Mouse (Mus musculus) adrenal gland, postnatal 10 days (tissue): Measurements from ENCODE around the gene Ugt1a9. TPM values are rescaled to one million over a fixed set of nuclear protein-coding genes. Genes with fewer than 3 reads are reported as not detected.

Experiments used
- DNase-seq: peaks from one replicate; pipeline ENCODE4 v3.0.0; 2021; ENCODE audit warnings: mixed read lengths
- total RNA-seq, 2 experiments: library from RNA; stranded (reverse); gene quantifications; 2 replicates each; pipeline ENCODE4 v1.2.3; 2021

Gene Ugt1a9
- total RNA-seq, 2 experiments from 2014 or later, result 4.1 to 6.3 TPM

- peak; percentile 80 for DNase-seq
These were observed 189.5 kb downstream of the Ugt1a9 start for GRCm38 (mm10) chr1:88260114-88260513.

GRCm38 (mm10) chr1:88260604-88261377 lies 190.2 kb downstream of the Ugt1a9 start:
- DNase-seq, result no peak

- DNase-seq, result no peak
These were observed 191.1 kb downstream of the Ugt1a9 start for GRCm38 (mm10) chr1:88261706-88262105.

GRCm38 (mm10) chr1:88262255-88262654 lies 191.7 kb downstream of the Ugt1a9 start:
- peak; percentile 90 for DNase-seq

- DNase-seq, result no peak
These were observed 192.4 kb downstream of the Ugt1a9 start for GRCm38 (mm10) chr1:88262961-88263360.

- no peak for DNase-seq
These were observed 193.2 kb downstream of the Ugt1a9 start for GRCm38 (mm10) chr1:88263778-88264177.

GRCm38 (mm10) chr1:88264237-88264868 lies 193.8 kb downstream of the Ugt1a9 start:
- DNase-seq, result no peak

- peak; percentile 75 for DNase-seq
These were observed 194.3 kb downstream of the Ugt1a9 start for GRCm38 (mm10) chr1:88264869-88265240.

- peak; percentile 15 for DNase-seq
These were observed 195.5 kb downstream of the Ugt1a9 start for GRCm38 (mm10) chr1:88266123-88266522.

GRCm38 (mm10) chr1:88267489-88267888 lies 196.9 kb downstream of the Ugt1a9 start:
- peak; percentile 12 for DNase-seq

GRCm38 (mm10) chr1:88268070-88268469 lies 197.5 kb downstream of the Ugt1a9 start:
- peak; percentile 31 for DNase-seq

Other genes with a start within 250 kb of the Ugt1a9 start
- 100 to 1,000 TPM; 107 to 118 TPM for gene Dgkd, start 217.5 kb upstream of the Ugt1a9 start, total RNA-seq
- 10 to 100 TPM; 21.4 to 37.7 TPM for gene Usp40, start 62.2 kb upstream of the Ugt1a9 start, total RNA-seq
- 1 to 10 TPM; 2.8 to 7.9 TPM for gene Ugt1a10, start 15.4 kb upstream of the Ugt1a9 start, total RNA-seq
- under 1 TPM; 0.21 to 0.30 TPM for gene Ugt1a8, start 17.0 kb downstream of the Ugt1a9 start, total RNA-seq
- gene Ugt1a7c, start 24.3 kb downstream of the Ugt1a9 start, total RNA-seq, result 1 to 10 TPM; 1.9 to 2.6 TPM
- gene Ugt1a6b, start 32.5 kb downstream of the Ugt1a9 start, total RNA-seq, result 10 to 100 TPM in 1 of 2 experiments, 1 to 10 TPM in 1; 7.3 to 13.6 TPM
- gene Ugt1a6a, start 64.0 kb downstream of the Ugt1a9 start, total RNA-seq, result 10 to 100 TPM in 1 of 2 experiments, 1 to 10 TPM in 1; 9.1 to 14.0 TPM
- gene Ugt1a5, start 95.2 kb downstream of the Ugt1a9 start, total RNA-seq, result under 1 TPM; 0.48 to 0.61 TPM
- under 1 TPM; 0.18 to 0.61 TPM for gene Ugt1a2, start 129.8 kb downstream of the Ugt1a9 start, total RNA-seq
- 1 to 10 TPM; 3.0 to 3.9 TPM for gene Dnajb3, start 135.0 kb downstream of the Ugt1a9 start, total RNA-seq
- gene Ugt1a1, start 141.2 kb downstream of the Ugt1a9 start, total RNA-seq, result 100 to 1,000 TPM in 1 of 2 experiments, 10 to 100 TPM in 1; 40.3 to 102 TPM
- 1 to 10 TPM in 1 of 2 experiments, under 1 TPM in 1; 0.67 to 1.3 TPM for gene Mroh2a, start 156.2 kb downstream of the Ugt1a9 start, total RNA-seq
- gene Hjurp, start 206.8 kb downstream of the Ugt1a9 start, total RNA-seq, result 10 to 100 TPM; 63.8 to 91.9 TPM
- not detected for gene Trpm8, start 206.9 kb downstream of the Ugt1a9 start, total RNA-seq